Mouse (Mus musculus): Measurements from ENCODE around the gene Cuta. TPM values are rescaled to one million over a fixed set of nuclear protein-coding genes. Genes with fewer than 3 reads are reported as not detected.
A peak's percentile ranks its signal among the peaks of the same experiment; 100 is the strongest.
"Not testable (repeated sequence)": the region's sequence is repeated elsewhere in the genome, so short reads cannot be mapped to it uniquely, and the experiment has no call there.

Gene Cuta
- 166 TPM for polyA plus RNA-seq (2012; fragmentation: generic; extraction: Trizol)
- long read RNA-seq, experiment 1, transcript Cuta-201 (7 exons, 741 nt) = major isoform, 29 of 108 reads
- long read RNA-seq, experiment 1, transcript Cuta-202 (6 exons, 662 nt) = minor isoform, 10 of 108 reads
- long read RNA-seq, experiment 1, partial matches to known transcripts = 48 of 108 reads
- long read RNA-seq, experiment 1, other reads (novel, unspliced or antisense) = 20 of 108 reads
- long read RNA-seq, experiment 2, partial matches to known transcripts = 5 of 13 reads
- long read RNA-seq, experiment 2, other reads (novel, unspliced or antisense) = 6 of 13 reads

- Histone ChIP-seq H3K36me3 (ENCODE audit: control insufficient read depth, insufficient read depth) (peaks cover 20% of the 10 kb centered on the region), H3ac (ENCODE audit: control insufficient read depth, insufficient read length, low read depth) (peak within 1 kb of the TSS; percentile 81), H3K4me3 (ENCODE audit: insufficient read depth, poor library complexity, severe bottlenecking) (peak within 1 kb of the TSS; percentile 68), H3K79me3 (ENCODE audit: low read depth) (peaks cover 11% of the 10 kb centered on the region), H3K79me2 (ENCODE audit: control insufficient read depth, insufficient read depth) (peaks cover 23% of the 10 kb centered on the region), H3K27me3 (ENCODE audit: control insufficient read depth, insufficient read depth, insufficient read length) (no peaks in the 10 kb centered on the region)
- TF ChIP-seq MYOD1 (IDR thresholded peaks at IDR 0.05; ENCODE audit: control insufficient read depth, insufficient read length, low read depth) (no peak), MAX (IDR thresholded peaks at IDR 0.05) (peak; percentile 29), CTCF (IDR thresholded peaks at IDR 0.05; ENCODE audit: control insufficient read depth, insufficient read depth, insufficient read length) (no peak), MYOG (IDR thresholded peaks at IDR 0.05; ENCODE audit: control insufficient read depth, extremely low read depth, insufficient read length) (no peak), USF1 (IDR thresholded peaks at IDR 0.05; ENCODE audit: low read depth) (peak; percentile 95), FOSL1 (IDR thresholded peaks at IDR 0.05; ENCODE audit: insufficient read depth, low read length, poor library complexity, severe bottlenecking) (no peak), CEBPB (IDR thresholded peaks at IDR 0.05; ENCODE audit: low read depth) (no peak)
Observed at GRCm38 (mm10) chr17:26939178-26939972, at the start of gene Cuta. Gene Cuta, minus strand, starts transcription at chr17:26939569.

- no peaks in the 10 kb centered on the region for H3K27me3 ChIP-seq (ENCODE audit: control insufficient read depth, insufficient read depth, insufficient read length)
- no peak overlapping the region for H3K4me3 ChIP-seq (ENCODE audit: insufficient read depth, poor library complexity, severe bottlenecking)
- no peak overlapping the region for H3ac ChIP-seq (ENCODE audit: control insufficient read depth, insufficient read length, low read depth)
- H3K36me3 ChIP-seq (ENCODE audit: control insufficient read depth, insufficient read depth) = no peaks in the 10 kb centered on the region
- no peaks in the 10 kb centered on the region for H3K79me3 ChIP-seq (ENCODE audit: low read depth)
- H3K79me2 ChIP-seq (ENCODE audit: control insufficient read depth, insufficient read depth) = no peaks in the 10 kb centered on the region
- TF ChIP-seq CEBPB (IDR thresholded peaks at IDR 0.05; ENCODE audit: low read depth) (no peak), MYOG (IDR thresholded peaks at IDR 0.05; ENCODE audit: control insufficient read depth, extremely low read depth, insufficient read length) (no peak), FOSL1 (IDR thresholded peaks at IDR 0.05; ENCODE audit: insufficient read depth, low read length, poor library complexity, severe bottlenecking) (no peak), CTCF (IDR thresholded peaks at IDR 0.05; ENCODE audit: control insufficient read depth, insufficient read depth, insufficient read length) (no peak), MYOD1 (IDR thresholded peaks at IDR 0.05; ENCODE audit: control insufficient read depth, insufficient read length, low read depth) (no peak), MAX (IDR thresholded peaks at IDR 0.05) (no peak), USF1 (IDR thresholded peaks at IDR 0.05; ENCODE audit: low read depth) (no peak)
Observed at GRCm38 (mm10) chr17:26985503-26986179, 46.3 kb upstream of the Cuta start.

- no peaks in the 10 kb centered on the region for H3K27me3 ChIP-seq (ENCODE audit: control insufficient read depth, insufficient read depth, insufficient read length)
- no peak overlapping the region for H3ac ChIP-seq (ENCODE audit: control insufficient read depth, insufficient read length, low read depth)
- H3K4me3 ChIP-seq (ENCODE audit: insufficient read depth, poor library complexity, severe bottlenecking) = no peak overlapping the region
- peaks cover 7% of the 10 kb centered on the region for H3K36me3 ChIP-seq (ENCODE audit: control insufficient read depth, insufficient read depth)
- no peaks in the 10 kb centered on the region for H3K79me3 ChIP-seq (ENCODE audit: low read depth)
- no peaks in the 10 kb centered on the region for H3K79me2 ChIP-seq (ENCODE audit: control insufficient read depth, insufficient read depth)
- TF ChIP-seq MAX (IDR thresholded peaks at IDR 0.05) = no peak
- no peak for TF ChIP-seq MYOD1 (IDR thresholded peaks at IDR 0.05; ENCODE audit: control insufficient read depth, insufficient read length, low read depth)
- TF ChIP-seq FOSL1 (IDR thresholded peaks at IDR 0.05; ENCODE audit: insufficient read depth, low read length, poor library complexity, severe bottlenecking) = no peak
- no peak for TF ChIP-seq USF1 (IDR thresholded peaks at IDR 0.05; ENCODE audit: low read depth)
- TF ChIP-seq CTCF (IDR thresholded peaks at IDR 0.05; ENCODE audit: control insufficient read depth, insufficient read depth, insufficient read length) = no peak
- TF ChIP-seq CEBPB (IDR thresholded peaks at IDR 0.05; ENCODE audit: low read depth) = no peak
- TF ChIP-seq MYOG (IDR thresholded peaks at IDR 0.05; ENCODE audit: control insufficient read depth, extremely low read depth, insufficient read length) = no peak
Observed at GRCm38 (mm10) chr17:26983382-26983781, 44.0 kb upstream of the Cuta start.

- H3K79me3 ChIP-seq (ENCODE audit: low read depth) = peaks cover 3% of the 10 kb centered on the region
- peaks cover 8% of the 10 kb centered on the region for H3K79me2 ChIP-seq (ENCODE audit: control insufficient read depth, insufficient read depth)
- no peak overlapping the region for H3K4me3 ChIP-seq (ENCODE audit: insufficient read depth, poor library complexity, severe bottlenecking)
- no peaks in the 10 kb centered on the region for H3K27me3 ChIP-seq (ENCODE audit: control insufficient read depth, insufficient read depth, insufficient read length)
- no peak for TF ChIP-seq FOSL1 (IDR thresholded peaks at IDR 0.05; ENCODE audit: insufficient read depth, low read length, poor library complexity, severe bottlenecking)
- no peak for TF ChIP-seq MYOD1 (IDR thresholded peaks at IDR 0.05; ENCODE audit: control insufficient read depth, insufficient read length, low read depth)
- TF ChIP-seq USF1 (IDR thresholded peaks at IDR 0.05; ENCODE audit: low read depth) = no peak
- no peak for TF ChIP-seq CTCF (IDR thresholded peaks at IDR 0.05; ENCODE audit: control insufficient read depth, insufficient read depth, insufficient read length)
- no peak for TF ChIP-seq CEBPB (IDR thresholded peaks at IDR 0.05; ENCODE audit: low read depth)
- no peak for TF ChIP-seq MAX (IDR thresholded peaks at IDR 0.05)
- TF ChIP-seq MYOG (IDR thresholded peaks at IDR 0.05; ENCODE audit: control insufficient read depth, extremely low read depth, insufficient read length) = no peak
- H3ac ChIP-seq (ENCODE audit: control insufficient read depth, insufficient read length, low read depth) = no peak overlapping the region
- peaks cover 26% of the 10 kb centered on the region for H3K36me3 ChIP-seq (ENCODE audit: control insufficient read depth, insufficient read depth)
Observed at GRCm38 (mm10) chr17:26981050-26981449, 41.7 kb upstream of the Cuta start.

GRCm38 (mm10) chr17:26979426-26979825 is 40.1 kb upstream of the Cuta start:
- TF ChIP-seq MYOG (IDR thresholded peaks at IDR 0.05; ENCODE audit: control insufficient read depth, extremely low read depth, insufficient read length) (no peak), CTCF (IDR thresholded peaks at IDR 0.05; ENCODE audit: control insufficient read depth, insufficient read depth, insufficient read length) (no peak), MAX (IDR thresholded peaks at IDR 0.05) (no peak), USF1 (IDR thresholded peaks at IDR 0.05; ENCODE audit: low read depth) (no peak), CEBPB (IDR thresholded peaks at IDR 0.05; ENCODE audit: low read depth) (no peak), MYOD1 (IDR thresholded peaks at IDR 0.05; ENCODE audit: control insufficient read depth, insufficient read length, low read depth) (no peak)
- peaks cover 25% of the 10 kb centered on the region for H3K79me2 ChIP-seq (ENCODE audit: control insufficient read depth, insufficient read depth)
- H3ac ChIP-seq (ENCODE audit: control insufficient read depth, insufficient read length, low read depth) = no peak overlapping the region
- H3K27me3 ChIP-seq (ENCODE audit: control insufficient read depth, insufficient read depth, insufficient read length) = no peaks in the 10 kb centered on the region
- no peak overlapping the region for H3K4me3 ChIP-seq (ENCODE audit: insufficient read depth, poor library complexity, severe bottlenecking)
- peaks cover 36% of the 10 kb centered on the region for H3K36me3 ChIP-seq (ENCODE audit: control insufficient read depth, insufficient read depth)
- peaks cover 13% of the 10 kb centered on the region for H3K79me3 ChIP-seq (ENCODE audit: low read depth)

- H3K79me2 ChIP-seq (ENCODE audit: control insufficient read depth, insufficient read depth) = peaks cover 37% of the 10 kb centered on the region
- H3K79me3 ChIP-seq (ENCODE audit: low read depth) = peaks cover 27% of the 10 kb centered on the region
- H3ac ChIP-seq (ENCODE audit: control insufficient read depth, insufficient read length, low read depth); H3K27me3 ChIP-seq (ENCODE audit: control insufficient read depth, insufficient read depth, insufficient read length); H3K4me3 ChIP-seq (ENCODE audit: insufficient read depth, poor library complexity, severe bottlenecking): not testable (repeated sequence)
- H3K36me3 ChIP-seq (ENCODE audit: control insufficient read depth, insufficient read depth) = peaks cover 36% of the 10 kb centered on the region
Observed at GRCm38 (mm10) chr17:26977354-26977753, 38.0 kb upstream of the Cuta start.
